Mouse (Mus musculus): ENCODE results near the gene Pawr. TPM values are rescaled to one million over a fixed set of nuclear protein-coding genes. Genes with fewer than 3 reads are reported as not detected.

Pawr gene
- total RNA-seq, 2 experiments from 2014 or later: not detected

DNA sequence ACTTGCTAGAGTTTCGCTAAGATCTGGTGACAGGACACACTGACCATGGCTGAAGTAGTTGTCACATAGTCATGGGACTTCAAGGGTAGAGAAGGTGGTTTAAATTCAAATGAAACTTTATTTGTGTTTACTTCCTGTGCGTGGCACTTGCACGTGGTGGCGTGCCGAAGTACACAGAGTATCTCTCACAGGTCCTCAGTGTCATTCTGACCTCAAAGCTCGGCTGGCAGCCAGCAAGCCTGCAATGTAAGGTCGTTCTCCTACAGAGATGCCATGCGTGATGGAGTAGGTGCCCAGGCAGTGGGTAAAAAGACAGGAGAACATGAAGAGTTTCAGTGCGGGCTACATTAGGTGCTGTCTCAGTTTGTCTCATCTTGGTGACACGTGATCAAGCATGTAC, 48.8 kb downstream of the Pawr start:
- ATAC-seq (replicated peaks; ENCODE audit: low FRiP score, poor library complexity, severe bottlenecking): no peak

DNA sequence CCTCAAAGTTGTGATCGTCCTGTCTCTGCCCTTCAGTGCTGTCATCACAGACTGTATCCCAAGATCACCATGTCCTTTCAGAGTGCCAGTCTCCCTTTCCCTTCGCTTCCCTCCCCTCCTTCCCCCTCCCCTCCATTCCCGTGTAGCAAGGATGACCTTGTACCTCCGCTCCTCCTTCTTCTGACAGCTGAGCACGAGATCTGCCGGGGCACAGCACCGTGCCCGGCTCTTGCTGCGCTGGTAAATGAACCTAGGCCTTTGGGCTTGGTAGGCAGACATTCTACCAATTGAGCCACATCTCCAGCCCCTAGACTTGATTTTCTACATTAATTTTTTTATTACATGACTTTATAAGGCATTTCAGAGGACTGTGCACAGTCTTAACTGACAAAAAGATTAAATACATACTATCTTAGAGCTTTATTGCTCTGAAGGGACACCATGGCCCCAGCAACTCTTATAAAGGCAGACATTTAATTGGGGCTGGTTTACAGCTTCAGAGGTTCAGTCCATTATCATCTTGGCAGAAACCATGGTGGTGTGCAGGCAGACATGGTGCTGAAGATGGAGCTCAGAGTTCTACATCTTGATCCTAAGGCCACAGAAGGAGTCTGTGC, 52.3 kb downstream of the Pawr start:
- no peak for ATAC-seq (replicated peaks; ENCODE audit: low FRiP score, poor library complexity, severe bottlenecking)

DNA sequence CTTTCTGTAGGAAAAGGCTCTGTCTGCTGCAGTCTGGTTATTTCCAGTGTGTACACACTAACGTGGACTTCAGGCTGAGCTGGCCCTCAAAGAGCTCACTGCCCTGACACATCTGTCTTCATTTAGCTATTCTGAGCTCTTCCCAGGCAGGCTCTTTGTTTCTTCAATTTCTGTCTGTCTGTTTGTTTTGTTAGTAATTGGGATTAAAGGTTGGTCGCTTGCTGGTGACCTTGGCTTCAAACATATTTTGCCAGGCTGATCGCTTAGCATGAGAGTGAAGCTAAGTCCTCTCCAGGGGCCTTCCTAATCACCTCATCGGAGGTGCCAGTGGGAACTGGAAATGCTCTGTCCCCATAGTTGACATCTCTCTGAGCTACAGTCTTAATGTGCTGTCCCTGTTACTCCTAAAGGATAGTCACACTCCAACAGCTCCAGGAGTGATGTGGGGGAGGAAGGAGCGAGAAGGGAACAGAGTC, 53.6 kb downstream of the Pawr start:
- no peak for ATAC-seq (replicated peaks; ENCODE audit: low FRiP score, poor library complexity, severe bottlenecking)

DNA sequence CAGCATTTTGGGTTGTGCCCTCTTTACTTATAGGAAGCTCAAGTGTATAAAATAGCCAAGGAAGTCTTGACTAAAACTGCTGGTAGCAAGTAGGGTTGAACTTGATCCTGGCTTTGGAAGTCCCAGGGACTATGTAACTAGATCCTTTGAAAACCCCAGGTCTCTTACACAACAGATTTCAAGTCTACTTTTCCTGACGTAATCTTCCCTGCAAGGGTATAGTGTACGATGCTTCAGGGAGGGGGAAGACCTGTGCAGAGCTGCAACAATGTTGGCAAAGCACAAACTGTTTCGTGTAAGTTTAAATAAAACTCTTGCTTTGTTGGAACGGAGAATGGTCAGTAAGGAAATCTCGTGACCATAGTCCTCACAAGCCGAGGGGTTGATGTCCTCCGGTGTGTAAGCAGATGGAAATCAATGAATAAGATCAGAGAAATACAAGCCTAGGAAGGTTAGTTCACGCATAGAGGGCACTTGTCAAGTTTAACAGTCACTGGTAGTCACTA, 56.5 kb downstream of the Pawr start:
- ATAC-seq (replicated peaks; ENCODE audit: low FRiP score, poor library complexity, severe bottlenecking): no peak

DNA sequence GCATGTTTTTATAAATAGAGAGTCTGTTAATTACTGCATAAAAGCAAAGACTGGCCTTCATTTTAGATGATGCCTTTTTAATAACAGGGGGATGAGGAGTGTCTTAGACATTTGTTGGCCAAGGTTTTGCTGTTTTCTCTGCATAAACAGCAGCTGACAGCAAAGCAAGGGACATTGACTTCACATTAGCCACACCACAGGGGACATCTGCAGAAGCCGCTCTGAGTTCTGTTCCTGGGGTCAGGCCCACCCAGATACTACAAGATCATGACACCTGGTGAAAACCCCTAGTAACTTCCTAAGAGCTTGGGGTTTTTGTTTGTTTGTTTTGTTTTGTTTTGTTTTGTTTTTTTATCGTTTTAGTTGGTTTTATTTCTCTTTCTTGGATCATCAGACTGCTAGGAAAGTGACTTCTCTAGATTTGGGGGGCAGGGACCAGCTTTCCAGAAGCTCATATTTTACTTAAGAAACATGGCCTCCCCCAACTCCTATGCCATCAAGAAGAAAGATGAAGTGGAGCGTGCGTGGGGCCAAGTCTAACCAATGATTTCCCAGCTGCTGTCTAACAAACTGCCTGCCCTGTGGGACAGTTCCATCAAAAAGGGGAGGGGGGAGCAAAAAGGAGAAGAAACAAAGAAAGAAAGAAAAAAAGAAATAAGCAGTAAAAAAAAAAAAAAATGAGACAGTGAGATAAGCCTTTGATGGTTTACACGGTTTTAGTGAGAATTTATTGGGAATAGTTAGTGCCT, 57.4 kb downstream of the Pawr start:
- ATAC-seq (replicated peaks; ENCODE audit: low FRiP score, poor library complexity, severe bottlenecking): no peak

DNA sequence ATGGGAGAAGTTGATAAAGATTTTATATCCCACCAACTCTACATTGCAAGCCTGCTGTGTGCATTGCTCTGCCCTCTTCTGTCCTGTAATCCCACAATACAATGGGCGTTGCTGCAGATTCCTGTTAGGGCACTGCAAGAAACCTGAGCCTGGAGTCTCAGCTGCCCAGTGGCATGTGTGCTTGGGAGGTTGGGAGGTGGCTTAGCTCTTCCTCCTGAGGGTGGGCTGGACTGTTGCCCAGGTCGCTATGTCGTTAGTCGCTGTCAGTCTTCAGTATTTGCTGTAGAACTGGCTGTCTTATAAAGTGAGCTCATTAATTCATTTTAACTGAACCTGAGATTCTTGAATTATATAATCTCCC, 58.0 kb downstream of the Pawr start:
- ATAC-seq (replicated peaks; ENCODE audit: low FRiP score, poor library complexity, severe bottlenecking): no peak

DNA sequence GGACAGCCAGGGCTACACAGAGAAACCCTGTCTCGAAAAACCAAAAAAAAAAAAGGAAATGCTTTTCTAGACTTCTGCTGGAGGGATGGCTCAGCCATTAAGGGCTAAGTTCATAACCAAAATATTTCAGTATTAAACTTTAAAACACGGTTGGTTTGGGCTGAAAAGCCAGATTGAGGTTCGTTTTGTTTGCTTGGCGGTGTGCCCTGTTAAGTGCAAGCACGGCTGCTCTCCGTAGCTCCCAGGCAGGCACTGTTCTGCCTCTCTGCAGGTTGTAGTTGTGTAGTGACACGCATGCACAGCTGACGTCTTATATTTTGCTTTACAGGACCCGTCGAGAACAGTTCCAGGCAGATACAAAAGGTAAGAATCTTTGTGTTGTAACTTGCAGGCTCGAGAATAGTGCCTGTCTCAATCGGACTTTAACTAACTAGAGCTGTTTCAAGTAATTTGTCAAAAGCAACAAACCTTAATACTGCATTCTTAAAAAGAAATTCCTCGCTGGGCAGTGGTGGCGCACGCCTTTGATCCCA, 59.5 kb downstream of the Pawr start:
- ATAC-seq (replicated peaks; ENCODE audit: low FRiP score, poor library complexity, severe bottlenecking): no peak

DNA sequence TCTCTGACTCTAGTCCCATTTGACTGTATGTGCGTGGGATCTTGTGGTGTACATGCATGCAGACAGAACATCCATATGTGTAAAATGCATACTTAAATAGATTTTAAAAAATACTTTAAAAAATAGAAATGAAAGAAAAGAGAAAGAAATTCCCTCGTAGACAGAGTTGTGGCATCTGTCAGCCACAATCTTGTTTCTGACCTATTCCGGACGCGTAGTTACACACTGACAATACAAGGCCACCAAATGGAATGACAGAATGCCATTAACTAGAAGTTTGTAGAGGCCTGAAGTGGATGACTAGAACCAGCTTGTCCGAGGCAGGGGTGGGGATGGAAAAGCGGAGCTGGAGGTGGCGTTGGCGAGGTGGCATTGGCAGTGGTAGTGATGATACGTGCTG, 60.2 kb downstream of the Pawr start:
- ATAC-seq (replicated peaks; ENCODE audit: low FRiP score, poor library complexity, severe bottlenecking): no peak

DNA sequence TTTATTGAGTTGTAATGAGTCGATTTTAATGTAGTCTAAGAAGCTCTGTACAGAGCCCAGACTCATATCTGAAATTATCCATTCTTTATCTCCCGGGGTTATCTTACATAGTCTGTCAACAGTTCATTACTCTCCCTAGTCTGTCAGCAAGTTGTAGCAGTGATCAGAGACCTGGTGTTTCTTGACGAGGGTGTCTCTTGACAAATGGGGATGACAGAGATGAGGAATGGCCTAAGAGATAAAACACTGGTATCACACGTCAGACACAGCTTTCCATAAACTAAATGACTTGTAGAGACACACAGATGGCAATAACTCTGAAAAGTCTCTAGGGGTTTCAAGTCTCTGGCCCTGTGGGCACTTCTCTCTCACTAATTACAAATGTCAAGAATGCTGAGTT, 62.4 kb downstream of the Pawr start:
- no peak for ATAC-seq (replicated peaks; ENCODE audit: low FRiP score, poor library complexity, severe bottlenecking)

DNA sequence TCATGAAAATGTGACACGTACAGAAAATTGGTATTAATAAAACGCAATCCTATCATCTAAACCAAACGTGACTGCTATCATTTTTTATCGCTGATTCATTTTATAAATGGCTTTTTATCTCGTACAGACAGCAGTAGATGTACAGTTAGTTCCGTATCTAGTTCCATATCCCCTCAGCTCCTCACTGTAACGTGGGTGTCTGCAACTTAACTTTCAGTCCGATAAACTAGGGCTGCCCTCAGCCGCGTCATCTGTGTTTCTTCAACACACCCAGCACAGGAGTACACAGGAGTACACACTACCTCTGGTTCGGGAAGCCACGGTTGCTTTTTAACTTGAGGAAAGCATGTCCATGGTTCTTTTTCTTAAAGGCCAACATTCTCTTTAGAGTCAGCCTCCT, 63.3 kb downstream of the Pawr start:
- ATAC-seq (replicated peaks; ENCODE audit: low FRiP score, poor library complexity, severe bottlenecking): no peak

DNA sequence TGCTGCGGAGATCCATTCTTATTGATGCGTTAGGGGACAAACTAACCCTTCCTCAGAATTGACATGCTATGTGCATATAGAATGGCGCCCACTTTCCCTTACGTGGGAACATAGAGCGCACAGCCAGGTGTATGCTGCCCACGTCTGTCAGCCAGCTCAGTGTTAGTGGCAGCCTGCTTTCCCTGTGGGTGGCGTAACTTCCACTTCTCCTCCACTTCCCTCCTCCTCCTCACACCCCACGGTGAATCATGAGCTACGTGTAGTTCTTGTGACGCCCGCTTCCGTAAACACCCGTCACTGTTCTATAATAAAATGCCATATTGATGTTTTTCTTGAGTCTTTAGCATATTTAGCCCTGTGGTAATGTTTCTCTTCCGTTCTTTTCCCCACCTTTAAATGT, 63.7 kb downstream of the Pawr start:
- ATAC-seq (replicated peaks; ENCODE audit: low FRiP score, poor library complexity, severe bottlenecking): no peak

DNA sequence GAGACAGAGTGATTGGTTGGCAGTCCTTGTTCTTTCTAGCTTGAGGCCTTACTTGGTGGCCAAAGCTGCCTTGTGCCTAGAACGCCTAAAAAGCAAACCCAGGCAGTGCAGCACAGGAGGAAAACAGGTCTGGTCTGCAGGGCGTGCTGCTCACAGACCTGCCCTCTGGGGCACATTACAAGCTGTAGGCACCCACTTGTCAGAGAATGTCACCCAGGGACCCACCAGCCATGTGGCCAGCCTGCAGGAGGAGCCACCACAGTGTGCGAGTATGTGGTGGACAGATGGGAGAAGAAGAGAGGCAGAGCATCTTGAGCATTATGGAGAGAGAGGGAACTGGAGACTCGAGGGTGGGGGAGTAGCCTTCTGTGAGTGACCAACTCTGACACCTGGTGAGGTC, 70.8 kb downstream of the Pawr start:
- no peak for ATAC-seq (replicated peaks; ENCODE audit: low FRiP score, poor library complexity, severe bottlenecking)

DNA sequence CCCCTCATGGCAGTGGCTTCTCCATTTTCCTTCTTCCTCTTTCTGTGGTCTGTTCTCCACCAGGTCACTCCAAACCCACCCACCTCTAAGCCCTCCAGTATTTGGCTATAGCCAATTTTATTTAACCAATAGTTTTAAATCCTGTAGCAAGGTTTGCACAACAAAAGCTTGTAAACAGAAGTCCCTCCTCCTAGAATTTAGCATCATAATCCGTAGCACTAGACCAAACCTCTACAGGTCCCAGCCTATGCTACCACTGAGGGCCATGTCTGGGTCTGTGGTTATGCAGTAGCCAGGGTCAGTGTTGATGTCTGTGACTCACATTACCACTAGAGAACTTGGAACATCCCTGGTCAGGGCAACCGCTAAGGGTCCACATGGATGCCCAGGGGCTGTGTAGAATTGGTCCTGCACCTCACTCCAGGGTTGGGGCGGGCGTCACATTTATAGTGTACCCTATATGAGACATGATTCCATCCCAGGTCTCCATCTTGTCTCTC, 71.5 kb downstream of the Pawr start:
- no peak for ATAC-seq (replicated peaks; ENCODE audit: low FRiP score, poor library complexity, severe bottlenecking)

DNA sequence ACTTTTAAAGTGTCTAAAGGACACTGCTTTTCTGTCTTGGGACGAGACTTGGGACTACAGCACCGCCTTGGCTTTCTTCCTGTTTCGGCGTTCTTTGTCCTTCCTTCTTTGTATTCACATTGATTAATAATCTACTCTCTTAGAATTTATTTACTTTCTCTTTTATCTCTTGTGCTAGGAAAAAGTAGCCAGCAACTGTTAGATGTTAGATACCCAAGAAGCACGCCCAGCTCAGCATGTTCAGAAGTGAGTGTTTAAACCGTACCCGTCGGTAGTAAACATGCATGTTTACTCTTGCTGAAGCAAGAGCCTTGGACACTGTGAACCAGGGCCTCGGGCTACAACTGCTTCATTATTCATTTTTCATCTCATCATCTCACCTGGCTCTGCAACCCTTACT, 72.2 kb downstream of the Pawr start:
- no peak for ATAC-seq (replicated peaks; ENCODE audit: low FRiP score, poor library complexity, severe bottlenecking)

DNA sequence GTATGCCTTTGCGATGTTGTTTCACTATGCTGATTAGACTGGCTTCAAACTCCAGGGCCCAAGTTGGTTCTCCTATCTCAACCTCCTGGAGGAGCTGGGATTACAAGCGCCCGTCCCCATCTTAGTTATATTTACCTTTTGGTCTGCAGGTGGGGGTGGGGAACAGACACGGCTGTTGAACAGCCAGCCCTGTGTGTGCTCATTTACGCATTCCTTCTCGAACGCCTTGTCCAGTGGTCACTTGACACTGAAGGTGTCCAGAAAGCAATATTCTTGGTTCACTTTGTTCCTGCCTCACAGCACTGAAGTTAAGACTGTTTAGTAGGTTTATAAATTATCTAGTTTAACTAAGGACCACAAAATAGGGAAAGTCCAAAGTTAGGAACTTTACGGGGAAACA, 73.2 kb downstream of the Pawr start:
- ATAC-seq (replicated peaks; ENCODE audit: low FRiP score, poor library complexity, severe bottlenecking): no peak

DNA sequence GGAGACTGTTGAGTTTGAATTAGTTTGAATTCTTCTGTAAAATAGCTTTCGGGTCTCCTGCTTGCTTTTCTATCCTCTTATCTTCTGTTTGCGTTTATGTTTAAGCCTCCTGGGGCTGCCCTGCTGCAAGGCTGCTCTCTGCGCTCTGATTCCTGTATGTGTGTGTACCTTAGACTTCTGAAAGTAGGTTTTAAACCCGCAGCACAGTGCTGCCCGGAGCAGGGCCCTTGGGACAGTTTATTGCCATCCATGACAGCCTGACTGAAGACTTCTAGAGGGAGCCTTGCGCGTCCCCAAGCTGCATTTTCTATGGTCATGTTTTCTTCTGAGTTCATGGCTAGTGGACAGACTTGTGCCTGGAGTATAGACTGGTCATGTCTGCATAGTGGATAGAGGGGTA, 74.0 kb downstream of the Pawr start:
- no peak for ATAC-seq (replicated peaks; ENCODE audit: low FRiP score, poor library complexity, severe bottlenecking)

DNA sequence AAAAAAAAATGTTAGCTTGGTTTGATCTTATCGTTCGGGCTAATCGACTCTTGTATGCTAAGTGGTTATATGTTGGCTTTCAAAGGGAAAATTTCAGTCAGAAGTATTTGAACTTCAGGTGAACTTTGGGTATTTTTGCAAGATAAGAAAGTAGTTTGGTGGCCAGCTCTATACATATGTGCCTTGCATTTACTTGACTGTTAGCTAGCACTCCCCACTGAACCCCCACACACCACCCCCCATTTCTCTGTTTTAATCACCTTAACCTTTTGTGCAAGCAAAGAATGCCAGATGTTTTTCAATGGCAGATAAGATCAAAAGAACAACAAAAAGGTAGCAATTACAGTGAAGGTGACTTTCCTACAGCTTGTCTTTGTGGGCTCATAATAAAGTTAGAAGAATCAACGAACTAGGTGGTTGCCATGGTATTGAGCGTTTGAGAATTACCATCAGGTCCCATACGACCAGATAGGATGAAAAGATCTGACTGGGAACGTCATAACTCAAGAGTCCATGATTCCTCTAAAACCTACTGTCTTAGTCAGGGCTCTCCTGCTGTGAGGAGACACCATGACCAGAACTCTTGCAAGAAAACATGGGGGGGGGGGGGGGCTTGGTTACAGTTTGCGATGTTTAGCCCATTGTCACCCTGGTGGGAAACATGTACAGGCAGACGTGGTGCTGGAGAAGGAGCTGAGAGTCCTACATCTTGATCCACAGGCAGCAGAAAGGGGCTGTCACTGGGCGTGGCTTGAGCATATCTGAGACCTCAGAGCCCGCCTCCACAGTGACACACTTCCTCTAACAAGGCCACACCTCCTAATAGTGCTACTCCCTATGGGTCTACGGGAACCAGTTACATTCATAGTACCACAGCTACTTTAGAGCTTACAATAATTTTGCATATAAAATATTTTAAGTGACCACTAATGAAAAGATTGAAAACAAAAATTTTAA, 75.2 kb downstream of the Pawr start:
- no peak for ATAC-seq (replicated peaks; ENCODE audit: low FRiP score, poor library complexity, severe bottlenecking)

DNA sequence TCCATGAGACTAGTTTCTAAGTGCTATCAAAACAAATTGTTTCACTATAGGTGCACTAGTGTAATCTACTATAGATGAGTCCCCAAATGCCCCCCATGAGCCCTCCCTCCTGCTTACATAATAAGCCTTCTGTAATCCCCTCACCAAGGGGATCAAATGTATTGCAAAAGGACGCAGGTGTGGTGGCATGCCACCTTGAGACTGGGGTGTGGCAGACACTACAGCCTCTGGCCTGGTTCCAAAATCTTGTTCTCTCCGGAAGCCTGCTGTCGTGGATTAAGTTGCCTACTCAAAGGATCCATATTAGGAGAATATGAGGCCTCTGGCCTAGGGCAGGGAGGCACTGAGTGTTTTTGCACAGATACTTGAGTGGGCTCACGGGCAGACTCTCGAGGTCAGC, 76.1 kb downstream of the Pawr start:
- no peak for ATAC-seq (replicated peaks; ENCODE audit: low FRiP score, poor library complexity, severe bottlenecking)

DNA sequence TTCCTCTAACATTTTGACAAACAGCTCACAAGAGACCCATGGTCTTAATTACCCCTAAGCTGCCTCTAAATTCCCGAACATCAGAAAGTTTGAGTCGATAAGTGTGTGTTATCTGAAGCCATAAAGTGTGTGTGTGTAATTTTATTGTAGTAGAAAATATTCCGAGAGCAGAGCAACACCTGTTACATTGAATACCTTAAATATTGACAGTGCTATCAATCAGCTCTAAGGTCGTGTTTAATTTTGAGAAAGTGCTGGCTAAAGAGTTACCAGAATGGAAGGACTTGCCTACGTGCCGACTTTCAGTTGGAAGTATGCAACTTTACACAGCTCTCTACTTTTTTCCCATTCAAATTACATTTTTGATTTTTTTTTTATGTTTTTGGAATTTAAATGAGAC, 76.5 kb downstream of the Pawr start:
- ATAC-seq (replicated peaks; ENCODE audit: low FRiP score, poor library complexity, severe bottlenecking): no peak

DNA sequence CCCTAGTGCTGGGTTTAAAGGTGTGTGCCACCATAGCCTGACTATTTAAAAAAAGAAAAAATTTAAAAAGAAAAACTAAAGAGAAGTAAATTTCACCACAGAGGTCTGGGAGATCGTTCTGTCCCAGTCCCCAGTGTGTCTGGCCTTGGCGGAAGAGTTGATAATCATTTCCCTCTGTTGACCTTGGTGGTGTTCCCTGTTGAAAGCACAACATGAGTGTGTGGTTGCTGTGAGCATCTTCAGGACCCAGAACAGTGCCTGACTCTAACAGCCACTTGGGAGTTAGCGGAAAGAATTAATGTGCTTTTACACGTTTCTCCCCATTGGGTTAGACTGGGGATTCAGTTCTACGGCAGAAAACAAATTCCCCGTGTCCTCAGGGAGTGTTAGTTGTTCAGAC, 77.1 kb downstream of the Pawr start:
- no peak for ATAC-seq (replicated peaks; ENCODE audit: low FRiP score, poor library complexity, severe bottlenecking)
